Mouse (Mus musculus) cortical plate, adult 2 months (tissue): Measurements from ENCODE around the gene Haao. TPM values are rescaled to one million over a fixed set of nuclear protein-coding genes. Genes with fewer than 3 reads are reported as not detected.

Source experiments
- H3K27ac ChIP-seq: fragments of 200-500 bp; 2 replicates; pipeline ENCODE4 v1.5.1; 2012; ENCODE audit warnings: low read length, control low read depth, inconsistent platforms; ENCODE audit not compliant: insufficient read depth
- H3K4me1 ChIP-seq: fragments of 200-500 bp; 2 replicates; pipeline ENCODE4 v1.6.1; 2011; ENCODE audit warnings: low read length; ENCODE audit not compliant: control insufficient read depth, insufficient read depth
- H3K4me3 ChIP-seq: fragments of 200-500 bp; 2 replicates; pipeline ENCODE4 v1.5.1; 2011; ENCODE audit warnings: mild to moderate bottlenecking, low read length, control low read depth; ENCODE audit not compliant: insufficient read depth
- CTCF ChIP-seq: fragments of 200-500 bp; IDR thresholded peaks from 2 replicates; pipeline ENCODE4 v1.5.1; 2011; ENCODE audit warnings: mild to moderate bottlenecking, control low read depth, low read length; ENCODE audit not compliant: insufficient read depth; ENCODE audit errors: extremely low read depth
- POLR2A ChIP-seq: fragments of 200-500 bp; IDR thresholded peaks from 2 replicates; pipeline ENCODE4 v1.6.1; 2011; ENCODE audit warnings: mild to moderate bottlenecking, low read length, control low read depth; ENCODE audit not compliant: insufficient read depth; ENCODE audit errors: extremely low read depth
- polyA plus RNA-seq: library from polyadenylated mRNA; depleted of rRNA; stranded (reverse); fragments of >200 nt; gene quantifications from 2 replicates; pipeline ENCODE4 v1.2.3, GENCODE M21; 2012; rRNA removed

Gene Haao
- polyA plus RNA-seq, 1 experiment = 0.88 TPM

- H3K4me1 ChIP-seq = no peaks in the 10 kb centered on the region
- TF ChIP-seq POLR2A = no peak
- peak; percentile 68 for TF ChIP-seq CTCF
Measured at GRCm38 (mm10) chr17:83807778-83808398, 39.9 kb downstream of the Haao start.

DNA sequence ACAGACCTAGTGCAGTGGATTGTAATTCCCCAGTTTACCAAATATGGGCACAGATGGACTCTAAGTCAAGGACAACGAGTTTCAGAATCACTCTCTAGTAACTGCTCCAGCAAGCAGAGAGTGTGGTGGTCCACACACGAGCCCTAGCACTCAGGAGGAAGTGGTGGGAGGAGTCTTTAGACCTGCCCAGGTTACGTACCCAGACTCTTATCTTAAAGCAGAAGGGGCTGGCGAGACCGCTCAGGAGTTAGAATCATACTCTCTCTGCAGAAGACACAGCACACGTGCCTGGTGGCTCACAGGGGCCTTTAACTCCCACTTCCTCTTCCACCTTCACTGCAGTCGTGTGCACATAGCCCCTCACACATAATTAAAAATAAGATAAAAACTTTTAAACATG lies 40.4 kb downstream of the Haao start:
- Histone ChIP-seq H3K27ac (no peak overlapping the region), H3K4me3 (no peak overlapping the region), H3K4me1 (no peaks in the 10 kb centered on the region)
- TF ChIP-seq POLR2A = no peak

More at GRCm38 (mm10) chr17:83807778-83808398, 39.9 kb downstream of the Haao start:
- Histone ChIP-seq H3K4me3 (no peak overlapping the region), H3K27ac (no peak overlapping the region)

DNA sequence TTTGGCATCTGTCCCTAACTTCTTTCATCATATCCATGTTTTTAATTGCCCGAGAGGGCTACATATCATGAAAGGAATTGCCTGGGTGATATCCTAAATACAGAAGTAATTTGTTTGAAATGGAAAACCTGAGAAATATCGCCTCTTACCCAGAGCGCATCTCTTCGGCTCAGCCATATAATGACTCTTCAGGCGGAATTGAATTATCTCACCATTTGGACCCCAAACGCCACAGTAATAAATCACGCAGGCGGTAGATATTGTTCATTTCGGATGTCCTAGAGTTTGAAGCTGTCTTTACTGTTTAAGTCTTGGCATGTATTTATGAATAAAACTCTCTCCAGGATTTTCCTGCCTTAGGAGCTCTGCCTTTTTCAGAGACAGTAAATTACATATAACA lies 42.7 kb downstream of the Haao start:
- H3K27ac ChIP-seq = no peak overlapping the region
- no peak for TF ChIP-seq POLR2A
- no peak for TF ChIP-seq CTCF
- no peaks in the 10 kb centered on the region for H3K4me1 ChIP-seq
- no peak overlapping the region for H3K4me3 ChIP-seq

DNA sequence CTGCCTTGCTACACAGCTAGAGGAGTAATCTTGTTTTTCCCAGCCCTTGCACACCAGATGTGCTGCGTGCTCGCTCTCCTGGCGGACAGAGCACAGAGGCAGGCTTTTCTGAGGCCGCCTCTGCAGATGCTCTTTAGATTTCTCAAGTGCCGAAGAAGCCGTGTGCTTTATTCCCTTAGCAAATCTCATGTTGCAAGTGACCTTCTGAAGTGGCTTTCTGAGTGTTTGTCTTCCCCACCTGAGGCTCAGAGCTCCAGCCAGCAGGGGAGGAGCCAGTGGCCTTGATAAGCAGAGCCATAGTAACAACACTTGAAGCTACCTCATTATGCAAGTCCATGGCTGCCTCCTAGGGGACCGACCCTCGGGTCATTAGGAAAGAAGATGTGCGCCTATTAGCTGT lies 43.8 kb downstream of the Haao start:
- TF ChIP-seq POLR2A (no peak), CTCF (no peak)
- no peak overlapping the region for H3K27ac ChIP-seq
- H3K4me3 ChIP-seq = no peak overlapping the region
- H3K4me1 ChIP-seq = no peaks in the 10 kb centered on the region

DNA sequence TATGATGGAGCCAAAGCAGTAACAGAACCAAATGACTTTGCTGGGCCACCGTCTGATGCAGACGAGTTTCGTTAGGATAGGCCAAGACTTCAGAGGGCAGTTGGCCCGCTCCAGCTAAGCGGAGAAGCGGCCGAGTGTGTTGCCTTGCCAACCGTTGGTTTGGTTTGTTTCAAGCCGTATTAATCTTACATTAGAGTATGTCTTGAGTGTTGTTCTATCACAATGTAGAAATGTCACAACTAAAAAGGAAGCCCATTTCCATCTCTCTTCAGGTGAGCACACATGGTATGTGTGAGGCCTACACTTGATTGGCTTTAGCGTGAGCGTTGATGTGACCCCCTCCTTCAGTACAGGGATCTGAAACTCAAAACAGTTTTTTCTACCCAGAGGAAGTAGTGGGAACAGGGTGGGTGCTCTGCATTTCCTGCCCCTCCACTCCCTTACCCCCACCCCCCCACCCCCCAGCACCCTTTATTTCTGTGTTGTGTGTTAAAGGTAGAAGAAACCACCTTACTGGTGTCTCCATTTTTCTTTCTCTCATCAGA lies 48.2 kb downstream of the Haao start:
- Histone ChIP-seq H3K4me3 (no peak overlapping the region), H3K27ac (no peak overlapping the region), H3K4me1 (no peaks in the 10 kb centered on the region)
- TF ChIP-seq CTCF (no peak), POLR2A (no peak)

- TF ChIP-seq CTCF = no peak
- no peak for TF ChIP-seq POLR2A
- Histone ChIP-seq H3K27ac (no peak overlapping the region), H3K4me1 (no peaks in the 10 kb centered on the region), H3K4me3 (no peak overlapping the region)
Measured at GRCm38 (mm10) chr17:83795121-83795520, 52.6 kb downstream of the Haao start.

GRCm38 (mm10) chr17:83792388-83792787 lies 55.4 kb downstream of the Haao start:
- TF ChIP-seq POLR2A (no peak), CTCF (no peak)
- Histone ChIP-seq H3K27ac (no peak overlapping the region), H3K4me1 (peaks cover 2% of the 10 kb centered on the region; the same call in 1 of the 2 replicates), H3K4me3 (no peak overlapping the region)

- H3K4me3 ChIP-seq = no peak overlapping the region
- TF ChIP-seq POLR2A (no peak), CTCF (no peak)
- no peak overlapping the region for H3K27ac ChIP-seq
- H3K4me1 ChIP-seq = peaks cover 2% of the 10 kb centered on the region; the same call in 1 of the 2 replicates
Measured at GRCm38 (mm10) chr17:83790158-83790557, 57.6 kb downstream of the Haao start.

DNA sequence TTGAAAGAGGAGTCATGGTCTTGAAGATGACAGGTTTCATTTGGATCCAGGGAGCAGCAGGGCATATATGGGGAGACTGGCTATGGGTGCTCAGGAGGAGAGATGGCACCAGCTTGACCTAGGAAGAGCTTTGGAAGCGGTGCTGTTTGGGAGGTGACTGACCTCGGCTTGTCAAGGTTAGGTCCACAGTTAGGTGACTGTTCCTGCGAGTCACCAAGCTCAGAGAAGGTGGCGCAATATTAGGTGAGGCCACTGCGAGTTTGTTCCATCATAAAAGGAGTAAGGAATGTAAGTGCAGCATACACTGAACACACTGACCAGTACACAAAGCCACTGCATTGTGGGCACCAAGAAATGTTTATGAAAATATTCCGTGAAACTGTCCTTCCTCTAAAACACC lies 61.3 kb downstream of the Haao start:
- TF ChIP-seq POLR2A (no peak), CTCF (no peak)
- peaks cover 4% of the 10 kb centered on the region; the same call in 1 of the 2 replicates for H3K4me1 ChIP-seq
- H3K4me3 ChIP-seq = no peak overlapping the region
- H3K27ac ChIP-seq = no peak overlapping the region

- H3K27ac ChIP-seq = no peak overlapping the region
Measured at GRCm38 (mm10) chr17:83782740-83783139, 65.0 kb downstream of the Haao start.

More at GRCm38 (mm10) chr17:83782740-83783139, 65.0 kb downstream of the Haao start:
- TF ChIP-seq CTCF (no peak), POLR2A (no peak)
- Histone ChIP-seq H3K4me1 (peaks cover 2% of the 10 kb centered on the region; the same call in 1 of the 2 replicates), H3K4me3 (no peak overlapping the region)

Other genes starting within 250 kb of the Haao start
- 2.1 and 2.3 TPM in 2 replicates for gene Kcng3, start 216.1 kb downstream of the Haao start, polyA plus RNA-seq
- 75.0 and 75.5 TPM in 2 replicates for gene Mta3, start 141.8 kb downstream of the Haao start, polyA plus RNA-seq